Mouse (Mus musculus): ENCODE results near the gene Atp8a1. TPM values are rescaled to one million over a fixed set of nuclear protein-coding genes. Genes with fewer than 3 reads are reported as not detected.

The Atp8a1 gene
- polyA plus RNA-seq, 1 experiment = 2.4 TPM

GRCm38 (mm10) chr5:67794129-67794800 is 53.0 kb downstream of the Atp8a1 start:
- no peak overlapping the region for H3K27ac ChIP-seq (ENCODE audit: control insufficient read depth, insufficient read depth, low read depth, low read length)
- no peaks in the 10 kb centered on the region for H3K4me1 ChIP-seq (ENCODE audit: control insufficient read depth, insufficient read depth, low read length)
- no peaks in the 10 kb centered on the region for H3K27me3 ChIP-seq (ENCODE audit: control insufficient read depth, insufficient read depth, low read length)
- peak overlapping the region; percentile 20 for H3K4me3 ChIP-seq (ENCODE audit: control insufficient read depth, low read depth, low read length)
- no peaks in the 10 kb centered on the region for H3K36me3 ChIP-seq (ENCODE audit: control insufficient read depth, insufficient read depth, low read length)
- TF ChIP-seq POLR2A (IDR thresholded peaks at IDR 0.05; ENCODE audit: control insufficient read depth, low read depth, low read length) (no peak), CTCF (IDR thresholded peaks at IDR 0.05; ENCODE audit: control insufficient read depth, insufficient read depth, insufficient replicate concordance, low read depth, low read length) (no peak)

- Histone ChIP-seq H3K36me3 (ENCODE audit: control insufficient read depth, insufficient read depth, low read length) (no peaks in the 10 kb centered on the region), H3K27ac (ENCODE audit: control insufficient read depth, insufficient read depth, low read depth, low read length) (no peak overlapping the region), H3K27me3 (ENCODE audit: control insufficient read depth, insufficient read depth, low read length) (no peaks in the 10 kb centered on the region), H3K4me3 (ENCODE audit: control insufficient read depth, low read depth, low read length) (no peak overlapping the region), H3K4me1 (ENCODE audit: control insufficient read depth, insufficient read depth, low read length) (no peaks in the 10 kb centered on the region)
- TF ChIP-seq POLR2A (IDR thresholded peaks at IDR 0.05; ENCODE audit: control insufficient read depth, low read depth, low read length) (no peak), CTCF (IDR thresholded peaks at IDR 0.05; ENCODE audit: control insufficient read depth, insufficient read depth, insufficient replicate concordance, low read depth, low read length) (no peak)
These were observed 64.5 kb downstream of the Atp8a1 start for GRCm38 (mm10) chr5:67782775-67783174.

- no peaks in the 10 kb centered on the region for H3K27me3 ChIP-seq (ENCODE audit: control insufficient read depth, insufficient read depth, low read length)
- H3K36me3 ChIP-seq (ENCODE audit: control insufficient read depth, insufficient read depth, low read length) = no peaks in the 10 kb centered on the region
- 0 out of 2 replicates have a peak, but pooled peaks have one; percentile 4 for TF ChIP-seq CTCF (IDR thresholded peaks at IDR 0.05; ENCODE audit: control insufficient read depth, insufficient read depth, insufficient replicate concordance, low read depth, low read length)
- no peak for TF ChIP-seq POLR2A (IDR thresholded peaks at IDR 0.05; ENCODE audit: control insufficient read depth, low read depth, low read length)
- no peak overlapping the region for H3K27ac ChIP-seq (ENCODE audit: control insufficient read depth, insufficient read depth, low read depth, low read length)
- H3K4me3 ChIP-seq (ENCODE audit: control insufficient read depth, low read depth, low read length) = no peak overlapping the region
- H3K4me1 ChIP-seq (ENCODE audit: control insufficient read depth, insufficient read depth, low read length) = no peaks in the 10 kb centered on the region
These were observed 69.2 kb downstream of the Atp8a1 start for GRCm38 (mm10) chr5:67778026-67778425.

GRCm38 (mm10) chr5:67774186-67774585 is 73.0 kb downstream of the Atp8a1 start:
- no peak overlapping the region for H3K4me3 ChIP-seq (ENCODE audit: control insufficient read depth, low read depth, low read length)
- H3K4me1 ChIP-seq (ENCODE audit: control insufficient read depth, insufficient read depth, low read length) = no peaks in the 10 kb centered on the region
- H3K27ac ChIP-seq (ENCODE audit: control insufficient read depth, insufficient read depth, low read depth, low read length) = no peak overlapping the region
- no peaks in the 10 kb centered on the region for H3K36me3 ChIP-seq (ENCODE audit: control insufficient read depth, insufficient read depth, low read length)
- no peaks in the 10 kb centered on the region for H3K27me3 ChIP-seq (ENCODE audit: control insufficient read depth, insufficient read depth, low read length)
- TF ChIP-seq CTCF (IDR thresholded peaks at IDR 0.05; ENCODE audit: control insufficient read depth, insufficient read depth, insufficient replicate concordance, low read depth, low read length) (no peak), POLR2A (IDR thresholded peaks at IDR 0.05; ENCODE audit: control insufficient read depth, low read depth, low read length) (no peak)

GRCm38 (mm10) chr5:67768708-67769107 is 78.5 kb downstream of the Atp8a1 start:
- Histone ChIP-seq H3K36me3 (ENCODE audit: control insufficient read depth, insufficient read depth, low read length) (no peaks in the 10 kb centered on the region), H3K27me3 (ENCODE audit: control insufficient read depth, insufficient read depth, low read length) (no peaks in the 10 kb centered on the region), H3K4me3 (ENCODE audit: control insufficient read depth, low read depth, low read length) (no peak overlapping the region), H3K27ac (ENCODE audit: control insufficient read depth, insufficient read depth, low read depth, low read length) (peak overlapping the region; percentile 62), H3K4me1 (ENCODE audit: control insufficient read depth, insufficient read depth, low read length) (no peaks in the 10 kb centered on the region)
- TF ChIP-seq CTCF (IDR thresholded peaks at IDR 0.05; ENCODE audit: control insufficient read depth, insufficient read depth, insufficient replicate concordance, low read depth, low read length) (no peak), POLR2A (IDR thresholded peaks at IDR 0.05; ENCODE audit: control insufficient read depth, low read depth, low read length) (no peak)

GRCm38 (mm10) chr5:67764798-67765197 is 82.4 kb downstream of the Atp8a1 start:
- no peak overlapping the region for H3K27ac ChIP-seq (ENCODE audit: control insufficient read depth, insufficient read depth, low read depth, low read length)
- TF ChIP-seq CTCF (IDR thresholded peaks at IDR 0.05; ENCODE audit: control insufficient read depth, insufficient read depth, insufficient replicate concordance, low read depth, low read length) (no peak), POLR2A (IDR thresholded peaks at IDR 0.05; ENCODE audit: control insufficient read depth, low read depth, low read length) (no peak)
- H3K27me3 ChIP-seq (ENCODE audit: control insufficient read depth, insufficient read depth, low read length) = no peaks in the 10 kb centered on the region
- H3K4me3 ChIP-seq (ENCODE audit: control insufficient read depth, low read depth, low read length) = no peak overlapping the region
- H3K4me1 ChIP-seq (ENCODE audit: control insufficient read depth, insufficient read depth, low read length) = no peaks in the 10 kb centered on the region
- H3K36me3 ChIP-seq (ENCODE audit: control insufficient read depth, insufficient read depth, low read length) = no peaks in the 10 kb centered on the region

- Histone ChIP-seq H3K27ac (ENCODE audit: control insufficient read depth, insufficient read depth, low read depth, low read length) (no peak overlapping the region), H3K4me1 (ENCODE audit: control insufficient read depth, insufficient read depth, low read length) (no peaks in the 10 kb centered on the region), H3K27me3 (ENCODE audit: control insufficient read depth, insufficient read depth, low read length) (no peaks in the 10 kb centered on the region), H3K36me3 (ENCODE audit: control insufficient read depth, insufficient read depth, low read length) (no peaks in the 10 kb centered on the region), H3K4me3 (ENCODE audit: control insufficient read depth, low read depth, low read length) (no peak overlapping the region)
- TF ChIP-seq POLR2A (IDR thresholded peaks at IDR 0.05; ENCODE audit: control insufficient read depth, low read depth, low read length) = no peak
- TF ChIP-seq CTCF (IDR thresholded peaks at IDR 0.05; ENCODE audit: control insufficient read depth, insufficient read depth, insufficient replicate concordance, low read depth, low read length) = no peak
These were observed 89.1 kb downstream of the Atp8a1 start for GRCm38 (mm10) chr5:67758126-67758525.
